Mouse (Mus musculus) left cerebral cortex, adult 8-10 months (tissue): ENCODE results near the gene Rapgef5. TPM values are rescaled to one million over a fixed set of nuclear protein-coding genes. Genes with fewer than 3 reads are reported as not detected.
A peak's percentile ranks its signal among the peaks of the same experiment; 100 is the strongest.

Experiments used
- DNase-seq, 2 experiments: peaks; one replicate each; pipeline ENCODE4 v3.0.0; 2022; ENCODE audit warnings: low spot score in 2 of 2
- total RNA-seq, 4 experiments: library from RNA; stranded (reverse); gene quantifications; 2 replicates each; pipeline ENCODE4 v1.2.4; 2022

Rapgef5 gene
- 100 to 1,000 TPM; 136 to 139 (median 137) TPM for total RNA-seq

DNA sequence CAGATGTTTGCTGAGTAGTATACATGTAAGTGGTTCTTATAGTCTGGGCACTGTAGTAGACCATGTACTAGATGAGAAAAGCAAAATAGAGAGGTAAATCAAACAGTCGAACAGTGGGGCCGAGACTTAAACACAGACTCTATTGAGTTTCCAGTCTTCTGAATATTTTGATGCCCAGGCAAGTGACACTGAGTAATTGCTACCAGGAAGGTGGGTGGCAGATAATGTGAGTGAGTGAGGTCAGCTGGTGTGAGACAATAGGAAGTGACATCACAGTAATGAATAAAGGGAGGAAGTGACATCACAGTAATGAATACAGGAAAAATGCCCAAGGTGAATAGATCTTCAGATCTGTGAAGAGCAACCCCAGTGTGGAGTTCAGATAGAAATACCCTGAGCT is at the start of gene Rapgef5:
Gene Rapgef5, plus strand, starts transcription at position 301 of the 400 bp plus-strand sequence.
- DNase-seq: no peak

DNA sequence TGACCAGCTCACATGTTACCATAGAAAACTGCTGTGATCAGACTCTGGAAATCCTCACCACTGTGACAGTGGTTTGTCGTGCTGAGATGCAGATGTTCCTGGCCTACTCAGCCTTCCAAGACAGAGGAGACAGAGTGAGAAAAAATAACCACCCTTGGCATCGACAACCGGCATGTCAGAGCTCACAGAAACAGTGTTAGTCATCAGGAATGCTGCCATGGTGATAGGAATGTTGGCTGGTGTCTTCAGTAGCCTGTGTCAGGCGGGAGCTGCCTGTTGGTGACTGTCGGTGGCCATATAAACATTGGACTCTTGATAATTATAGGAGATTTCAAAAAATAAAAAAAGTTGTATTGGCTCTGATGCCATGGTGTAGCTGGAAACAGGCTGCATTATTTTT is 48.0 kb upstream of the Rapgef5 start:
- peak in 1 of 2 experiments; percentile 39 for DNase-seq

GRCm38 (mm10) chr12:117479014-117479413 is 37.3 kb upstream of the Rapgef5 start:
- DNase-seq: no peak

DNA sequence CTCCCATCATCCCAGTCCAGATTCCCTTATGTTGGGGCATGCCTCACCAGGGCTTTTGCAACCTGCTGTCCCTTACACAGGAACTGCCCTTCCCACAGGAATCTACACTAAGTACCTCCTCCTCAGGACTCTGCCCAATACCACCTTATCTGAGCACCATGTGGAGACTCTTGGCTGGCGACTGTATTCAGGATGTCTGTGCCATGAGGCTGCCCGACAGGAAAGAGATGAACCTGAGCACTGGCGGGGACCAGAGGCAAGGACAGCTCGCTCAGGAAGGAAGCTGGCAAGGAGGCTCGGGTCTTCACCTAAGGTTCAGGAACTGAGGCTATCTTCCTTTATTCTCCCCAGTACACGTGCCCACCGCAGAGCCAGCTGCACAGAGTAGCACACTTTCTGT is 36.6 kb upstream of the Rapgef5 start:
- no peak for DNase-seq

- DNase-seq: no peak
These were observed 35.3 kb upstream of the Rapgef5 start for GRCm38 (mm10) chr12:117480958-117481357.

DNA sequence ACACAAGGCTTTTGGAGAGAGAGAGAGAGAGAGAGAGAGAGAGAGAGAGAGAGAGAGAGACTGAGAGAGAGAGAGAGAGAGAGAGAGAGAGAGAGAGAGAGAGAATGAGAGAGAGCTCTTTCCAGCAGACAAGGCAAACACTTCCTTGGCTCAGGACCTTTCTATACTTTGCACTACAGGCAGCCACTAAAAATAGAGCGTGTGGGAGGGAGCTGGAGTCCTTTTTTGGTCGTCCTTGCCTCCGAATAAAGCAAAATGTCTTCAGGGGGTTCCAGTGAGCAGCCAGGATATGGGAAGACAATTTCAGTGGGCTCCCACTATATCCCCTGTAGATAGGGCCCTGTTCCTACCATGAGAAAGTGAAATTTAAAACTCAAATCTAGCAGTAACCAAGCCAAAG is 33.6 kb upstream of the Rapgef5 start:
- DNase-seq: peak in 1 of 2 experiments; percentile 77

- DNase-seq: no peak
These were observed 29.9 kb upstream of the Rapgef5 start for GRCm38 (mm10) chr12:117486118-117487057.

- DNase-seq: no peak
These were observed 19.6 kb upstream of the Rapgef5 start for GRCm38 (mm10) chr12:117496501-117497176.

- DNase-seq: no peak
These were observed 18.9 kb upstream of the Rapgef5 start for GRCm38 (mm10) chr12:117497361-117497760.

GRCm38 (mm10) chr12:117499242-117499641 is 17.0 kb upstream of the Rapgef5 start:
- no peak for DNase-seq

DNA sequence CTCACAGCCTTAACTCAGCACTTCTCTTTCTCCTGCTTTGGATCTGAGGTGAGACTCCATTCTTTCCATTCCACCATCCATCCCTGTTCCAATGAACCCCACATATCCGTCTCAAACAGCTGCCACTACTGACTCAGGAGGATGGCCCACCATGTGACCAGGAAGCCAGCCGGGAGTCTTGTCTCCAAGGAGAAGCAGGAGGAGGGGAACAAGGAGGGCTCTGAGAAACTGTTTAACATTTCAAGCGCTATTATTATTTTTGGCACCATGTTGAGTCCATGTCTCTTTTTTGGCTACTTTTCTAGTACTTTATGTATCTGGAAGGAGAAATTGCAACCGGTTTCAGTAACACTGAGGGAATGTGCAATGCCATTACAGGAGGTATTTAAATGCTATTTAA is 15.1 kb upstream of the Rapgef5 start:
- DNase-seq: peak; percentile 24 to 83

- no peak for DNase-seq
These were observed 13.4 kb upstream of the Rapgef5 start for GRCm38 (mm10) chr12:117502834-117503233.

DNA sequence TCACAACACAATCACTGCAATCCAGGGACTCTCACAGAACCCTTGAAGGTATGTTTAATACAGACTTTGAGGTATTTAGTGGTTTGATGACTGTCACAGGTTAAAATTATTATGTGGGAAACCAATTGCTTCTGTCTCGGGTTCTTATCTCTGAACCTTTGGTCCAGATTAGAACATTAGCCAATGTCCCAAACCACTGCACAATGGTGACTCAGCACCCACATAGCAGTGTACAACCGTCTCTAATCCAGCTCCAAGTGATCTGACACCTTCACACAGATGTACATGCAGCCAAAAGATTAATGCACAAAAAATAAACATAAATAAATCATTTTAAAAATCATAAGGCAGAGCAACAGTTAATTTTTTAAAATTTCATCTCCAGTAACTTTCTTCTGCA is 11.1 kb upstream of the Rapgef5 start:
- no peak for DNase-seq

DNA sequence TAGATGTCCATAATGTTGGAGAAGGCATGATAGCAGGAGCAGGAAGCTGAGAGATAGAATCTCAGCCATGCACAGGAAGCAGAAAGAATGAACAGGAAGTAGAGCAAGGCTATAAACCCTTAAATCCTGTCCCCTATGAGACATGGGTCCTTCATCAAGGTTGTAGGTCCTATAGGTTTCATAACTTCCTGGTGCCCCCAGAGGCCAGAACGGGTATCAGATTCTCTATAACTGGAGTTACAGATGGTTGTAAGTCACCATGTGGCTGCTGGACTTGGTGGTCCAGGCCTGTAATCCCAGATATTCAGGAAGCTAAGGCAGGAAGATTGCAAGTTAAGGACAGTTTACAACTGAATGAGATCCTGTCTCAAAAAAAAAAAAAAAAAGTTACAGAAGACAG is 8.5 kb upstream of the Rapgef5 start:
- DNase-seq: no peak

- no peak for DNase-seq
These were observed 6.4 kb upstream of the Rapgef5 start for GRCm38 (mm10) chr12:117509919-117510318.

DNA sequence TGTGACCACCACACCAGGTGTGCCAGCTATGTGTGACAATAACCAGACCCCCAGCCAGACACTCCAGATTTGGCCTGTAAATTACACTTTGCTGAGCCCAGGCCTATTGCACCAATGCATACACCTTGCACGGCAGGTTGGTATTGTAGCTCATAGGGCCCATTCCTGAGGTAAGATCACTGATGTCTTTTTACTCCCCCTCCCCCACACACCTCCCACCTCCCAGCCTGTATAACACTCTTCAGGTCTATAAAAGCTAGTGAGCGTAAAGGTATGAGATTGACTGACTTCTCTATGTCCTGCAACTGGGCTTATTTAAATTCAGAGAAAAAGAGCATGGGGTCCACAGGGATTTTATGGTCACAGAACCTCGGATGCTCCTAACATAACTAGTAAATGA is 3.8 kb upstream of the Rapgef5 start:
- no peak for DNase-seq

DNA sequence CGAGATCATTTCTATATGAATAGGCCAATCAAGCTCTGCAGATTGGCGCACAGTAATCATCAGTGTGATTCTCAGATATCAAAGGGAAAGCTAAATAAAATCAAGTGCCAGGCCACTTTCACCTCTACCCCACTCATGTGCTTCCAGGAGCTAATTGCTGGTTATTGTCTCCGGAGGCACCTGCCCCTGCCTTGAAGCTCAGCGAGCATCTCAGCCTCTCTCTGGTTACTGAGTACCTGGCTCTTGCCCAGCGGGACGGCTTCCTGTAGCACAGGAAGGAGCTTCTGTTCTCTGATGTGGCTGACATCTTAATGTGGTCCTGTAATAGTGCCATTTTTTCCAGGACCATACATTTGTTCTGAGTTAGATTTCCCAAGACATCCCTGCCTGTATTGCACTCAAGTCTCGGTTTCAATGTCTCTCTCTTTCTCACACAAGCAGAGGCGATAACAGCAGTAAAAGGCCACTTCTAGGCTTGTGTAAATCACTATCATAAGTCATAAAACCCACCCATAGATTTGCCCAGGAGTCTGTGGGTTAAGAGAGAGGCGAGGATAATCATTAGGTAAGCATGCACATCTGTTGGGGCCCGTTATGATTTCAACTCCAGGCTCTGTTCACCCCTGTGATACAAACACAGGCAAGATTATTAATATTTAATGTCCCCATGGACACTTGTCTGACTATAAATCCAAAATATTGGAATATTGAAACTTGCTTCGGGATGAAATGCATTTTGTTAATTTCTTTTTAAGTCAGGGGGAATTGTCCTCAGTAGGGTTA is 2.9 kb upstream of the Rapgef5 start:
- DNase-seq: no peak

DNA sequence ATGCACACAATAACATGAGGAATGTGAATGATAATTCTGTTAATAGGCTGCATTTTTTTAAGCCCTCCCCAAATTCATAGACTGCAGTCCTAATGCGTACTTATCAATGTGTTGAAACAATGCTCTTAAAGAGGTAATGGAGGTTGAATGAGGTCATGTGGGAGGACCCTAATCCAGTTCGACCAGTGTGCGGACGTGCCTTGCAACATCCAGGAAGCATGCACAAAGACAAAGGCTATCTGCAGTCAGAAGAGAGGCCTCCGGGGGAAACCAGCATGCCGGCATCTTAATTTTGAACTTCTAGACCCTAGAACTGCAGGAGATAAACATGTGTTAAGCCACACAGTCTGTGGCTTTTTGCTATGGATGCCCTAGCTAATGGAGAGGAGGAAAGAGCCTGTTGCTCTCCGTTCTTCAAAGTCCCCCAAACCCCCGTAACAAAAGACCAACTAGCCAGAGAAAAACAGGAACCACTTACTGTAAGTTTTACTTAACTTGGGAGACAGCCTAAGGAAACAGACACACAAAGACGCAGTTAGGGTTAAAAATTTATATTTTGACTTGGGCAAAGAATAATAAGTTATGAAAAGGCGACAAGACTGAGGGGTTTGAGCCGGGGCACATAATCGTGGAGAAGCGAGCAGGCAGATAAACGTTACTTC is 1.1 kb downstream of the Rapgef5 start:
- DNase-seq: no peak

GRCm38 (mm10) chr12:117524311-117525013 is 8.2 kb downstream of the Rapgef5 start:
- no peak for DNase-seq

DNA sequence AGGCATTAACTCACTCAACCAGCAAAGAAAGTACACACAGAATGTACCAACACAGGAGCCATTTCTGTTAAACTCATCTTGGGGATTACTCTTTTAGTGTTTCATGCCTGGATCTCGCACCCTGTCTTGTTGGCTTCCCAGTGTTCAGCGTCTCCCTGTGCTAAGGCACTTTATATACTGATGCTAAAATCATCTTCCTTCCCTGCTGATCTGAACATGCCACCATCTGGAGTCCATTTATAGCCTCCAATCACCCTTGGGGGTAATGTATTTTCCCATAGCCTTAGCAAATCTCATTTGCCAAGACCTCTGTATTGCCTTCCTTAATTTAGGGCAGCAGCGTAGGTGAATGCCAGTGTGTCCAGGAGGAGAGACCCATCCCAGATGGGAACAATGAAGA is 11.6 kb downstream of the Rapgef5 start:
- peak in 1 of 2 experiments; percentile 43 for DNase-seq
